ENCODE assay signal across 7 mouse cellular contexts in the genomic region with DNA sequence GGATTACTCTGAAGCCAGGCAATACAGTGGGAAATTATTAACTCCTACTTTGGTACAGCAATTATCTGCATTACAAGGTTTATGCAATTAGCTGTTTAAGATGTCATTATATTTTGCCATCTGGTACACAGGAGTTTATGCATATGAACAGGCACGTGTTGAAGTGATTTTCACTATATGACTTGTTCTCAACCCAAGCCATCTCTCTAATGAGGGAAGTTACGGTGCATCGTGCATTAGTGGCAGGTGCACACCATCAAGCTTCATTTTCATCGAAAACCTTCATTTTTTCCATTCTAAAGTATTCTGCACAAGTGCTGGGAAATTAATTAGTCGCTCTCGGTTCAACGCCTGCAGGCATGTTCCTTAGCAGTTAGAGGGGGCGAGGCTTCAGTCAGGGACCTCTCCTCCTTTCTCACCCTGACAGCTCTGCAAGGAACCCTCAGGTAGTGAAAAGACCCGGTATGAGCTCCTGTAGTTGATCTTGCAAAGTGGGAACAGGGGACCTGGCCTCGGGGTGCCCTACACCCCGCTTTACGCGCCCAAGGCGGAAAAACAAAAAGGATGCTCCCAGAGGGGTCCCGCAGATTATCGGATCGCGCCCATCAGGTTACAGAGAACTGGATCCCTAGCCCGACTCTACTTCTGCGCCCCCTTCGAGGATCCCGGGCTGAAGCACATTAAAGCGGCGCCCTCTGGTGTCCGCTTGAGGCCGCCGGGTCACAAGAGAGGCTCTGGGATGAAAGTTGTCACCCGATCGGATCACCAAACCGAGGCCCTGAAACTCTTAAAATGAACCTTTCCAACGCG. TPM values are rescaled to one million over a fixed set of nuclear protein-coding genes. Genes with fewer than 3 reads are reported as not detected.
A peak's percentile ranks its signal among the peaks of the same experiment; 100 is the strongest.
DNase-seq lines count a peak whose midpoint lies in the region; ATAC-seq and TF ChIP-seq lines count a peak whose summit lies in the region.

No protein-coding gene starts in this region.

- intact Hi-C loops in left cerebral cortex, postnatal 4 days (cut with DNase I) = loop anchor here (5.0 to 10.0 kb wide), 3 partner anchors 163 to 1041 kb away; no protein-coding TSS in a partner anchor

- H3K36me3 ChIP-seq in intestine, postnatal 0 days (ENCODE audit: control insufficient read depth, insufficient read depth) = no peaks in the 10 kb centered on the region
- H3K36me3 ChIP-seq in midbrain, embryonic 11.5 days (ENCODE audit: control insufficient read depth, insufficient read depth, low read length) = no peaks in the 10 kb centered on the region
- H3K36me3 ChIP-seq in small intestine, adult 2 months (ENCODE audit: control insufficient read depth, insufficient read depth, low read length) = no peaks in the 10 kb centered on the region

- H3K4me2 ChIP-seq in intestine, postnatal 0 days (replicated peaks; ENCODE audit: low read depth) = peak overlapping the region; percentile 80
- H3K4me2 ChIP-seq in midbrain, embryonic 11.5 days = peak overlapping the region; percentile 72

- no peaks in the 10 kb centered on the region for H3K4me1 ChIP-seq in intestine, postnatal 0 days (replicated peaks; ENCODE audit: control insufficient read depth, insufficient read depth, low read length)
- H3K4me1 ChIP-seq in midbrain, embryonic 11.5 days (ENCODE audit: control insufficient read depth, insufficient read depth, low read length) = 0 out of 2 replicates have a peak, but pooled peaks cover 4% of the 10 kb centered on the region
- no peaks in the 10 kb centered on the region for H3K4me1 ChIP-seq in small intestine, adult 2 months (ENCODE audit: control insufficient read depth, insufficient read depth, insufficient read length, low read length)

- no peak for TF ChIP-seq POLR2A in small intestine, adult 2 months (IDR thresholded peaks at IDR 0.05; ENCODE audit: low read depth, low read length)

- no peak overlapping the region for H3K27ac ChIP-seq in intestine, postnatal 0 days (ENCODE audit: low read depth, low read length)
- no peak overlapping the region for H3K27ac ChIP-seq in midbrain, embryonic 11.5 days (ENCODE audit: low read depth, low read length)
- H3K27ac ChIP-seq in small intestine, adult 2 months (ENCODE audit: insufficient read depth, low read depth, low read length) = no peak overlapping the region

- peak; percentile 94 for ATAC-seq in granulocyte monocyte progenitor cell, adult 5-6 weeks (replicated peaks; ENCODE audit: poor library complexity, severe bottlenecking)
- peak; percentile 59; the same call in 1 of the 2 replicates for ATAC-seq in intestine, postnatal 0 days
- peak; percentile 89 for ATAC-seq in midbrain, embryonic 11.5 days (ENCODE audit: low FRiP score)

- TF ChIP-seq CTCF in intestine, postnatal 0 days (IDR thresholded peaks at IDR 0.05; ENCODE audit: low read depth) = peak; percentile 88
- peak; percentile 77; the same call in 1 of the 2 replicates for TF ChIP-seq CTCF in small intestine, adult 2 months (IDR thresholded peaks at IDR 0.05; ENCODE audit: extremely low read depth, insufficient read length, insufficient replicate concordance, low read depth, low read length)

- H3K9me3 ChIP-seq in intestine, postnatal 0 days (ENCODE audit: control insufficient read depth) = no peaks in the 10 kb centered on the region
- no peaks in the 10 kb centered on the region for H3K9me3 ChIP-seq in midbrain, embryonic 11.5 days (ENCODE audit: control insufficient read depth, low read length)

- DNase-seq in adrenal gland, adult 2 months = peak; percentile 88
- peak; percentile 79 for DNase-seq in embryo, embryonic 9.5 days (ENCODE audit: extremely low spot score)
- peak; percentile 90 for DNase-seq in left cerebral cortex, postnatal 4 days
- peak; percentile 98 for DNase-seq in midbrain, embryonic 11.5 days (ENCODE audit: low spot score, missing footprints)

- H3K9ac ChIP-seq in intestine, postnatal 0 days (ENCODE audit: low read depth, low read length) = peak overlapping the region; percentile 26; the same call in 1 of the 2 replicates
- H3K9ac ChIP-seq in midbrain, embryonic 11.5 days (ENCODE audit: low read length) = peak overlapping the region; percentile 63

- no peaks in the 10 kb centered on the region for H3K27me3 ChIP-seq in intestine, postnatal 0 days (replicated peaks; ENCODE audit: control insufficient read depth, insufficient read depth, low read length)
- peaks cover 10% of the 10 kb centered on the region; the same call in 1 of the 2 replicates for H3K27me3 ChIP-seq in midbrain, embryonic 11.5 days (ENCODE audit: control insufficient read depth, insufficient read depth, low read length)
- no peaks in the 10 kb centered on the region for H3K27me3 ChIP-seq in small intestine, adult 2 months (ENCODE audit: control insufficient read depth, insufficient read depth, low read length)

- 8% methylated on average over 32 of the region's 32 CpGs for WGBS in intestine, postnatal 0 days
- 8% methylated on average over 32 of the region's 32 CpGs for WGBS in midbrain, embryonic 11.5 days
- 10% methylated on average over 32 of the region's 32 CpGs for WGBS in small intestine, adult 2 months

- H3K4me3 ChIP-seq in intestine, postnatal 0 days (ENCODE audit: low read depth, low read length) = peak overlapping the region; percentile 34
- H3K4me3 ChIP-seq in midbrain, embryonic 11.5 days (ENCODE audit: low read depth, low read length) = peak overlapping the region; percentile 28
- H3K4me3 ChIP-seq in small intestine, adult 2 months (ENCODE audit: low read depth, low read length) = peak overlapping the region; percentile 55

RNA-seq across cellular contexts. Expression of a gene that starts 27.0 kb away (rescaled TPM):
- 100 to 1,000 TPM; 132 to 174 TPM for total RNA-seq in adrenal gland, adult 2 months (2021)
- 60.7 and 83.3 TPM in 2 replicates for polyA plus RNA-seq in adrenal gland, adult 2 months (2012; rRNA removed)
- 5.6 and 14.0 TPM in 2 replicates for total RNA-seq in granulocyte monocyte progenitor cell, adult 5-6 weeks (2014; fragmentation: Nextera tagmentation)
- total RNA-seq in granulocyte monocyte progenitor cell, adult 5-6 weeks (2017) = 2.6 and 3.5 TPM in 2 replicates
- polyA plus RNA-seq in intestine, postnatal 0 days (2015; fragmentation: Nextera tagmentation; extraction: Ambion mirVana) = 15.9 and 18.4 TPM in 2 replicates
- total RNA-seq in left cerebral cortex, postnatal 4 days (2021) = 10 to 100 TPM; 97.1 to 99.7 TPM
- polyA plus RNA-seq in midbrain, embryonic 11.5 days (2014; fragmentation: Nextera tagmentation; extraction: Ambion mirVana) = 14.1 and 15.8 TPM in 2 replicates
- 8.6 and 16.5 TPM in 2 replicates for polyA plus RNA-seq in small intestine, adult 2 months (2012; rRNA removed)

RNA-seq across cellular contexts. Expression of a gene that starts 32.4 kb away (rescaled TPM):
- not detected for total RNA-seq in adrenal gland, adult 2 months (2021)
- 0.07 TPM in 1 of 2 replicates, not detected in the other for polyA plus RNA-seq in adrenal gland, adult 2 months (2012; rRNA removed)
- not detected in 2 replicates for total RNA-seq in granulocyte monocyte progenitor cell, adult 5-6 weeks (2014; fragmentation: Nextera tagmentation)
- total RNA-seq in granulocyte monocyte progenitor cell, adult 5-6 weeks (2017) = not detected in 2 replicates
- polyA plus RNA-seq in intestine, postnatal 0 days (2015; fragmentation: Nextera tagmentation; extraction: Ambion mirVana) = 1.3 and 1.6 TPM in 2 replicates
- total RNA-seq in left cerebral cortex, postnatal 4 days (2021) = 1 to 10 TPM; 6.6 to 8.2 TPM
- polyA plus RNA-seq in midbrain, embryonic 11.5 days (2014; fragmentation: Nextera tagmentation; extraction: Ambion mirVana) = 6.5 and 7.7 TPM in 2 replicates
- not detected in 2 replicates for polyA plus RNA-seq in small intestine, adult 2 months (2012; rRNA removed)
